Mouse (Mus musculus): Measurements from ENCODE around the gene Sox6.

- TF ChIP-seq CTCF (IDR thresholded peaks at IDR 0.05; ENCODE audit: extremely low read depth, insufficient read depth, insufficient read length, insufficient replicate concordance) (no peak), POLR2A (IDR thresholded peaks at IDR 0.05; ENCODE audit: low read depth, low read length) (no peak)
Measured at GRCm38 (mm10) chr7:115491721-115492120, 546.9 kb downstream of the Sox6 start.
